Mouse (Mus musculus) kidney, embryonic 15.5 days (tissue): Measurements from ENCODE around the gene Crip2. TPM values are rescaled to one million over a fixed set of nuclear protein-coding genes. Genes with fewer than 3 reads are reported as not detected.

Source experiments
- ATAC-seq: fragments of 200-750 bp; cut with Nextera tagmentation; replicated peaks from 2 replicates; pipeline ENCODE4 v1.8.0; 2017; ENCODE audit warnings: moderate TSS enrichment; ENCODE audit not compliant: low FRiP score
- H3K27ac ChIP-seq: fragments of 300-500 bp; sonication (generic); 2 replicates; pipeline ENCODE4 v1.5.1; 2015; ENCODE audit warnings: mild to moderate bottlenecking, inconsistent platforms
- H3K27me3 ChIP-seq: fragments of 300-500 bp; sonication (generic); 2 replicates; pipeline ENCODE4 v1.6.1; 2015; ENCODE audit warnings: inconsistent platforms
- H3K36me3 ChIP-seq: fragments of 300-500 bp; sonication (generic); 2 replicates; pipeline ENCODE4 v1.6.1; 2015; ENCODE audit warnings: inconsistent platforms
- H3K4me1 ChIP-seq: fragments of 300-500 bp; sonication (generic); 2 replicates; pipeline ENCODE4 v1.6.1; 2015; ENCODE audit warnings: inconsistent platforms
- H3K4me2 ChIP-seq: fragments of 300-500 bp; sonication (generic); 2 replicates; pipeline ENCODE4 v1.6.1; 2015; ENCODE audit warnings: moderate library complexity, mild to moderate bottlenecking, inconsistent platforms
- H3K4me3 ChIP-seq: fragments of 300-500 bp; sonication (generic); replicated peaks from 2 replicates; pipeline ENCODE4 v1.5.1; 2015; ENCODE audit warnings: mild to moderate bottlenecking, inconsistent platforms
- H3K9ac ChIP-seq: fragments of 300-500 bp; sonication (generic); 2 replicates; pipeline ENCODE4 v1.6.1; 2015; ENCODE audit warnings: mild to moderate bottlenecking, inconsistent platforms
- H3K9me3 ChIP-seq: fragments of 300-500 bp; sonication (generic); replicated peaks from 2 replicates; pipeline ENCODE4 v1.6.1; 2016; ENCODE audit warnings: inconsistent platforms
- WGBS: fragments of 180-500 bp; shearing (Covaris S2); methylation state at CpG from one replicate; pipeline ENCODE4 v1.1.7; 2015; ENCODE audit warnings: mixed read lengths; 5-methylcytosine and 5-hydroxymethylcytosine counted together
- polyA plus RNA-seq: library from polyadenylated mRNA; unstranded; fragments of >200 nt; fragmentation: Nextera tagmentation; extraction: Ambion mirVana; gene quantifications from 2 replicates; pipeline ENCODE4 v1.2.1, GENCODE M21; 2015

Crip2 gene
- polyA plus RNA-seq, 1 experiment from 2014 or later = 210 TPM

DNA sequence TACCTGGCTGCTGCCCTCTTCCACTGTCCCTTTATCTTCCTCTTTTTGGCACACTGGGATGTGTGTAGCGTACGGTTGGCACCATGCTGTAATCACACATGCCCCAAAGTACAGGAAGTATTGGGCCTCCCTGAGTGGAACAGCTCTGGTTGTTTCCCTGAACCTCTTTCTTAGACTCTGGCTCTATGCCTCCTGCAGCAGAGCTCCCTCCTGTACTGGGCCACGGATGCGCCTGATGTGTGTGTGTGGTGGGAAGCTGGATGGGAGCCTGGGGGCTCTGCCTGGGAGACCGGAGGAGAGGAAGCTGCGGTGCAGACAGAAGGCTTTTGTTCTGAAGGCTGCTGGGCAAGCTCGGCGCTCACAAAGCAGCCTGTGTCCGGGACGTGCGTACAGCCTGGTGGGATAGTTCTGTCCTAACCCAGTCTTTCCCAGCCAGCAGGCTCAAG lies 23.5 kb downstream of the Crip2 start:
- no peak for ATAC-seq
- Histone ChIP-seq H3K4me1 (no peaks in the 10 kb centered on the region), H3K4me3 (no peak overlapping the region), H3K4me2 (no peak overlapping the region), H3K9ac (no peak overlapping the region), H3K27ac (no peak overlapping the region), H3K27me3 (no peaks in the 10 kb centered on the region), H3K9me3 (no peaks in the 10 kb centered on the region), H3K36me3 (peaks cover 40% of the 10 kb centered on the region)
- WGBS = 88% methylated on average over 11 of the region's 11 CpGs

- H3K4me2 ChIP-seq = no peak overlapping the region
- H3K9ac ChIP-seq = no peak overlapping the region
- H3K36me3 ChIP-seq = peaks cover 18% of the 10 kb centered on the region
- H3K4me3 ChIP-seq = no peak overlapping the region
- no peaks in the 10 kb centered on the region for H3K4me1 ChIP-seq
- ATAC-seq = no peak
- H3K27me3 ChIP-seq = no peaks in the 10 kb centered on the region
- WGBS = 78% methylated on average over 9 of the region's 9 CpGs
- no peak overlapping the region for H3K27ac ChIP-seq
- no peaks in the 10 kb centered on the region for H3K9me3 ChIP-seq
Observed at GRCm38 (mm10) chr12:113168031-113168536, 28.0 kb downstream of the Crip2 start.

- H3K4me1 ChIP-seq = no peaks in the 10 kb centered on the region
- no peak overlapping the region for H3K9ac ChIP-seq
- 84% methylated on average over 18 of the region's 18 CpGs for WGBS
- ATAC-seq = no peak
- no peaks in the 10 kb centered on the region for H3K27me3 ChIP-seq
- no peak overlapping the region for H3K4me3 ChIP-seq
- no peak overlapping the region for H3K27ac ChIP-seq
- H3K4me2 ChIP-seq = no peak overlapping the region
- H3K9me3 ChIP-seq = no peaks in the 10 kb centered on the region
- no peaks in the 10 kb centered on the region for H3K36me3 ChIP-seq
Observed at GRCm38 (mm10) chr12:113176960-113177725, 37.1 kb downstream of the Crip2 start.

DNA sequence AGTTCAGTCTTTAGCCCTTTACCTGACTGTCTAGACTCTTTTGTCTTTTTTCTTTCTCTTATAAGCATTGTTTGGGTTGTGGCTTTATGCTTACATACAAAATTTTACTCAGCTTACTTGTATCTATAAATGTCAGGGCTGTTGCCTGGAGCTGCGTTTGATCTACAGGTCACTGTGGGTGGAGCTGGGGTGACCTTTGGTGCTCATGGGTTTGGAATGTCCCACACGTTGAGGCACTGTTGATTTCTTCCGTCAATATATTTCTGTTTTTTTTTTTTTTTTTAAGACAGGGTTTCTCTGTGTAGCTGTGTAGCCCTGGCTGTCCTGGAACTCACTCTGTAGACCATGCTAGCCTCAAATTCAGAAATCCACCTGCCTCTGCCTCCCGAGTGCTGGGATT lies 41.0 kb downstream of the Crip2 start:
- WGBS = 63% methylated on average over 4 of the region's 4 CpGs

GRCm38 (mm10) chr12:113184945-113185344 lies 44.9 kb downstream of the Crip2 start:
- H3K4me1 ChIP-seq = peaks cover 32% of the 10 kb centered on the region
- peak overlapping the region; percentile 90; the same call in 1 of the 2 replicates for H3K4me2 ChIP-seq
- H3K27me3 ChIP-seq = peaks cover 29% of the 10 kb centered on the region
- no peak overlapping the region for H3K9ac ChIP-seq
- 0 out of 2 replicates have a peak, but pooled peaks cover 6% of the 10 kb centered on the region for H3K36me3 ChIP-seq
- no peak for ATAC-seq
- no peaks in the 10 kb centered on the region for H3K9me3 ChIP-seq
- no peak overlapping the region for H3K27ac ChIP-seq
- peak overlapping the region; percentile 56 for H3K4me3 ChIP-seq
- 58% methylated on average over 5 of the region's 5 CpGs for WGBS

More for the DNA sequence above, 41.0 kb downstream of the Crip2 start:
- Histone ChIP-seq H3K4me2 (no peak overlapping the region), H3K9ac (no peak overlapping the region), H3K27me3 (peaks cover 15% of the 10 kb centered on the region), H3K4me3 (no peak overlapping the region), H3K9me3 (no peaks in the 10 kb centered on the region), H3K4me1 (peaks cover 8% of the 10 kb centered on the region), H3K36me3 (no peaks in the 10 kb centered on the region), H3K27ac (no peak overlapping the region)
- ATAC-seq = no peak

GRCm38 (mm10) chr12:113185442-113186291 lies 45.6 kb downstream of the Crip2 start, which contains the start of gene Tmem121:
TSS of gene Tmem121 (plus strand) at chr12:113185930.
- Histone ChIP-seq H3K4me2 (peak within 1 kb of the TSS; percentile 90), H3K27ac (no peak within 1 kb of the TSS), H3K4me3 (peak within 1 kb of the TSS; percentile 56), H3K4me1 (peaks cover 32% of the 10 kb centered on the region), H3K9ac (peak within 1 kb of the TSS; percentile 52), H3K9me3 (no peaks in the 10 kb centered on the region), H3K36me3 (0 out of 2 replicates have a peak, but pooled peaks cover 6% of the 10 kb centered on the region), H3K27me3 (peaks cover 29% of the 10 kb centered on the region)
- WGBS = 1% methylated on average over 63 of the region's 63 CpGs
- peak; percentile 49 for ATAC-seq

DNA sequence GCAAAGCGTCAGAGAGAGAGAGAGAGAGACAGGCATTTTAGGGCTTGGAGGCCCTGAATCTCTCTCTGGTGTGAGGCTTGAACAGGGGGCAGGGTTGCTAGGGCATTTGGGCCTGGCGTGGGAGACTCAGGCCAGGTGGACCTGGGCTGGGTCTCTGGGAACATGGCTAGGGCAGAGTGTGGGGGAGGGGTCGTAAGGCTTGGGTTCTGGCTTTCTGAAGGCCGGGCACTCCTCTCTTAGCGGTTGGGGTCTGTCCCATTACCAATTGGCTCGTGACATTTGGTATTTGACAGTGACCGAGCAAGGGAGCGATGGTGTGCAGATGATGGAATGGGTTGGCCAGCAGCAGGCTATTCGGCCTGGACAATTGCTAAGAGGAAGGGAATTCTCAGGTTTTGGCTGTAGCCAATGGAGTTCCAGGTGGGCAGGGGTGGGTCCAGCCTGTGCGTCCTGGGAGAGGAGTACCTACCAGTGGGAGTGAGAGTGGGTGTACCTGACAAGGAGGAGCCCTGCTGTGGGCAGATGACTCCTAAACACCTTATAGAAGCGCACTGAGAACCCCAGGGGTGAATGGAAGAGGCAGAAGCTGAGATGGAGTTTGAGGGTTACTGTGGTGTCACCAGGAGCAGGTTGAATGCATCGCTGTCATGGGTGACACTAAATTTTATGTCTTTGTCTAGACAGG lies 46.4 kb downstream of the Crip2 start:
- Histone ChIP-seq H3K4me2 (peak overlapping the region; percentile 90), H3K4me3 (peak overlapping the region; percentile 56), H3K27me3 (peaks cover 29% of the 10 kb centered on the region), H3K36me3 (0 out of 2 replicates have a peak, but pooled peaks cover 6% of the 10 kb centered on the region), H3K9me3 (no peaks in the 10 kb centered on the region), H3K4me1 (peaks cover 32% of the 10 kb centered on the region), H3K9ac (peak overlapping the region; percentile 52), H3K27ac (no peak overlapping the region)
- WGBS = 35% methylated on average over 12 of the region's 12 CpGs
- ATAC-seq = no peak

DNA sequence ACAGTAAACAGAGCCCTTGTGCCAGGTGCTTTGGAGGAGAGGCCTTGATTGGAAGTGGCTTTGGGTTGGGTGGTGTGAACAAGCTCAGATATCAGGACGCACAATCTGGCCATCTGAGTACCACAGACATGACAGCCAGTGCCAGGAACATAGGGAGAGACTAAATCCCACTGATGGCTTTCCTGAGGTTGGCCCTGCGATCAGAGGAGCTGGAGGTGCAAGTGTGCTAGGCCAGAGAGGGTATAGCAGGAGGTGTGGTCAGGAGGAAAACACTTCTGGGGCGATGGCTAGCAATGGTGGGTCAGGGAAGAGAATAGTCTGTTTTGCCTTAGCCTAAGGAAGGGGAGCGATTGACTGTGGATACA lies 47.0 kb downstream of the Crip2 start:
- 47% methylated on average over 4 of the region's 4 CpGs for WGBS
- H3K4me3 ChIP-seq = peak overlapping the region; percentile 56

DNA sequence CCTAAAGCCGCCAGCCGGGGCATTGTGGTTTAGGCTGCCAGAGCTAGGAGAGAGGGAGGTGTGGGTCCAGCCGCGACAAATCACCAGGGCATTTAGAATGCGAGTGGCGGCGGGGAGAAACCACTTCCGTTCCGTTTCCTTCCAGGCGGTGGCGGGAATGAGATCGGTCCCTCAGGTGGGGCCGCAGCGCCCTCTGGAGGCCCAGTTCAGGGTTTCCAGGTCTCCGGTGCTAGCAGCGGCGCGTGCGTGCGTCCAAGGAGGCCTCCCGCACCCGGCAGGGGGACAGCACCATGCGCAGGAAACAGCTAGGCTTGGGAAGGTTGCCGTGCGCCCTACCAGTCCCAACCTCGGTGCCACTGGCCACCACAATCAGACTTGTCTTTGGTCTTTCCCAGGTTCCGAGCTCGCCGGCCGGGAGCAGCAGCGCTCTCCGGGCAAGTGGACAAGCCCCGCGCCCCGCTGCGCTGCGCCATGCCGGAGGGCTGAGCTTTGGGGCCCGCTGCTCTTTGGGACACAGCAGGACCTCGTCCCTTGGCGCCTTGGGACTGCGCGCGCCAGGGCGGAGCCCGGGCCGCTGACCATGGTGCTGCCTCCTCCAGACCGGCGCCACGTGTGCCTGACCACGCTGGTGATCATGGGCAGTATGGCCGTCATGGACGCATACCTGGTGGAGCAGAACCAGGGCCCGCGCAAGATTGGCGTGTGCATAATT lies 47.7 kb downstream of the Crip2 start:
- H3K9ac ChIP-seq = peak overlapping the region; percentile 40
- H3K4me3 ChIP-seq = peak overlapping the region; percentile 56
- H3K36me3 ChIP-seq = 0 out of 2 replicates have a peak, but pooled peaks cover 6% of the 10 kb centered on the region
- no peak overlapping the region for H3K27ac ChIP-seq
- H3K4me1 ChIP-seq = peaks cover 32% of the 10 kb centered on the region
- H3K4me2 ChIP-seq = peak overlapping the region; percentile 90
- peaks cover 29% of the 10 kb centered on the region for H3K27me3 ChIP-seq
- no peaks in the 10 kb centered on the region for H3K9me3 ChIP-seq
- peak; percentile 74 for ATAC-seq
- 3% methylated on average over 56 of the region's 56 CpGs for WGBS

More for the DNA sequence above, 47.0 kb downstream of the Crip2 start:
- Histone ChIP-seq H3K27ac (no peak overlapping the region), H3K27me3 (peaks cover 29% of the 10 kb centered on the region), H3K4me2 (peak overlapping the region; percentile 90), H3K4me1 (peaks cover 32% of the 10 kb centered on the region), H3K9ac (no peak overlapping the region), H3K9me3 (no peaks in the 10 kb centered on the region), H3K36me3 (0 out of 2 replicates have a peak, but pooled peaks cover 6% of the 10 kb centered on the region)
- ATAC-seq = no peak

DNA sequence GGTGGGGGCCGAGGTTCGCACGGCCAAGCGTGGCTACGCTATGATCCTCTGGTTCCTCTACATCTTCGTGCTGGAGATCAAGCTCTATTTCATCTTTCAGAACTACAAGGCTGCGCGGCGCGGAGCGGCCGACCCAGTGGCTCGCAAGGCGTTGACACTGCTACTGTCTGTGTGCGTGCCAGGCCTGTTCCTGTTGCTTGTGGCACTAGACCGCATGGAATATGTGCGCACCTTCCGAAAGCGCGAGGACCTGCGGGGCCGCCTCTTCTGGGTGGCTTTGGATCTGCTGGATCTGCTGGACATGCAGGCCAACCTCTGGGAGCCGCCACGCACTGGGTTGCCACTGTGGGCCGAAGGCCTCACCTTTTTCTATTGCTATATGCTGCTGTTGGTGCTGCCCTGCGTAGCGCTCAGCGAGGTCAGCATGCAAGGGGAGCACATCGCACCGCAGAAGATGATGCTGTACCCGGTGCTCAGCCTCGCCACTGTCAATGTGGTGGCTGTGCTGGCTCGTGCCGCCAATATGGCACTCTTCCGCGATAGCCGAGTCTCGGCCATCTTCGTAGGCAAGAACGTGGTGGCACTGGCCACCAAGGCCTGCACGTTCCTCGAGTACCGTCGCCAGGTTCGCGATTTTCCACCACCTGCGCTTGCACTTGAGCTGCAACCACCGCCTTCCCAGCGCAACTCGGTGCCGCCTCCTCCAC lies 48.5 kb downstream of the Crip2 start:
- Histone ChIP-seq H3K4me2 (peak overlapping the region; percentile 90), H3K4me1 (peaks cover 32% of the 10 kb centered on the region), H3K9ac (no peak overlapping the region), H3K36me3 (0 out of 2 replicates have a peak, but pooled peaks cover 6% of the 10 kb centered on the region), H3K27me3 (peaks cover 29% of the 10 kb centered on the region), H3K9me3 (no peaks in the 10 kb centered on the region), H3K27ac (no peak overlapping the region), H3K4me3 (peak overlapping the region; percentile 56; the same call in 1 of the 2 replicates)
- 91% methylated on average over 51 of the region's 51 CpGs for WGBS
- no peak; the same call in 1 of the 2 replicates for ATAC-seq
